Mouse (Mus musculus): ENCODE data around the gene Adipoq. TPM values are rescaled to one million over a fixed set of nuclear protein-coding genes. Genes with fewer than 3 reads are reported as not detected.

Gene Adipoq
- polyA plus RNA-seq, 1 experiment from 2014 or later: not detected

GRCm38 (mm10) chr16:23108943-23109342, 37.4 kb upstream of the Adipoq start:
- H3K9ac ChIP-seq: peak overlapping the region; percentile 100
- H3K4me2 ChIP-seq: peak overlapping the region; percentile 97
- peak overlapping the region; percentile 99 for H3K4me3 ChIP-seq (ENCODE audit: low read depth, low read length)
- peak overlapping the region; percentile 99 for H3K27ac ChIP-seq (ENCODE audit: low read depth)
- ATAC-seq (ENCODE audit: insufficient read depth) (no peak), DNase-seq (no peak)
- WGBS: 2% methylated on average over 5 of the region's 5 CpGs
- TF ChIP-seq CTCF (IDR thresholded peaks at IDR 0.05; ENCODE audit: low read depth): no peak
- peaks cover 5% of the 10 kb centered on the region; the same call in 1 of the 2 replicates for H3K4me1 ChIP-seq (ENCODE audit: insufficient read depth)
- no peaks in the 10 kb centered on the region for H3K9me3 ChIP-seq (ENCODE audit: low read depth, low read length)
- H3K27me3 ChIP-seq (ENCODE audit: insufficient read depth, low read length): no peaks in the 10 kb centered on the region
- peaks cover 54% of the 10 kb centered on the region for H3K36me3 ChIP-seq (ENCODE audit: insufficient read depth)

GRCm38 (mm10) chr16:23109350-23110280, 36.7 kb upstream of the Adipoq start:
- peaks cover 5% of the 10 kb centered on the region; the same call in 1 of the 2 replicates for H3K4me1 ChIP-seq (ENCODE audit: insufficient read depth)
- no peak for TF ChIP-seq CTCF (IDR thresholded peaks at IDR 0.05; ENCODE audit: low read depth)
- H3K9ac ChIP-seq: peak overlapping the region; percentile 100
- peak overlapping the region; percentile 99 for H3K4me3 ChIP-seq (ENCODE audit: low read depth, low read length)
- no peaks in the 10 kb centered on the region for H3K9me3 ChIP-seq (ENCODE audit: low read depth, low read length)
- ATAC-seq (ENCODE audit: insufficient read depth): no peak
- peak overlapping the region; percentile 99 for H3K27ac ChIP-seq (ENCODE audit: low read depth)
- H3K27me3 ChIP-seq (ENCODE audit: insufficient read depth, low read length): no peaks in the 10 kb centered on the region
- DNase-seq: no peak
- peaks cover 61% of the 10 kb centered on the region for H3K36me3 ChIP-seq (ENCODE audit: insufficient read depth)
- peak overlapping the region; percentile 97 for H3K4me2 ChIP-seq
- 41% methylated on average over 5 of the region's 5 CpGs for WGBS

- Histone ChIP-seq H3K9ac (no peak overlapping the region), H3K36me3 (ENCODE audit: insufficient read depth) (peaks cover 81% of the 10 kb centered on the region), H3K27me3 (ENCODE audit: insufficient read depth, low read length) (no peaks in the 10 kb centered on the region), H3K4me3 (ENCODE audit: low read depth, low read length) (no peak overlapping the region), H3K4me1 (ENCODE audit: insufficient read depth) (peaks cover 5% of the 10 kb centered on the region; the same call in 1 of the 2 replicates), H3K27ac (ENCODE audit: low read depth) (no peak overlapping the region), H3K4me2 (no peak overlapping the region; the same call in 1 of the 2 replicates), H3K9me3 (ENCODE audit: low read depth, low read length) (no peaks in the 10 kb centered on the region)
- 70% methylated on average over 12 of the region's 12 CpGs for WGBS
- TF ChIP-seq CTCF (IDR thresholded peaks at IDR 0.05; ENCODE audit: low read depth): no peak
- ATAC-seq (ENCODE audit: insufficient read depth): no peak
- DNase-seq: no peak
Measured at GRCm38 (mm10) chr16:23112348-23112747, 34.0 kb upstream of the Adipoq start.

- Histone ChIP-seq H3K4me1 (ENCODE audit: insufficient read depth) (peaks cover 5% of the 10 kb centered on the region; the same call in 1 of the 2 replicates), H3K9me3 (ENCODE audit: low read depth, low read length) (no peaks in the 10 kb centered on the region), H3K4me2 (peak overlapping the region; percentile 15; the same call in 1 of the 2 replicates), H3K9ac (no peak overlapping the region), H3K27ac (ENCODE audit: low read depth) (no peak overlapping the region), H3K4me3 (ENCODE audit: low read depth, low read length) (no peak overlapping the region), H3K27me3 (ENCODE audit: insufficient read depth, low read length) (no peaks in the 10 kb centered on the region), H3K36me3 (ENCODE audit: insufficient read depth) (peaks cover 83% of the 10 kb centered on the region)
- no peak for TF ChIP-seq CTCF (IDR thresholded peaks at IDR 0.05; ENCODE audit: low read depth)
- no peak for DNase-seq
- WGBS: 45% methylated on average over 9 of the region's 9 CpGs
- no peak for ATAC-seq (ENCODE audit: insufficient read depth)
Measured at GRCm38 (mm10) chr16:23112861-23113435, 33.4 kb upstream of the Adipoq start.

GRCm38 (mm10) chr16:23113903-23114302, 32.4 kb upstream of the Adipoq start:
- no peak for ATAC-seq (ENCODE audit: insufficient read depth)
- peaks cover 5% of the 10 kb centered on the region; the same call in 1 of the 2 replicates for H3K4me1 ChIP-seq (ENCODE audit: insufficient read depth)
- H3K36me3 ChIP-seq (ENCODE audit: insufficient read depth): peaks cover 79% of the 10 kb centered on the region

GRCm38 (mm10) chr16:23114339-23115171, 31.8 kb upstream of the Adipoq start:
- no peak overlapping the region for H3K4me3 ChIP-seq (ENCODE audit: low read depth, low read length)
- H3K4me2 ChIP-seq: no peak overlapping the region
- 53% methylated on average over 5 of the region's 5 CpGs for WGBS
- DNase-seq (peak; percentile 49), ATAC-seq (ENCODE audit: insufficient read depth) (peak; percentile 52; the same call in 1 of the 2 replicates)
- no peak overlapping the region for H3K27ac ChIP-seq (ENCODE audit: low read depth)
- H3K4me1 ChIP-seq (ENCODE audit: insufficient read depth): peaks cover under 1% of the 10 kb centered on the region; the same call in 1 of the 2 replicates
- no peak for TF ChIP-seq CTCF (IDR thresholded peaks at IDR 0.05; ENCODE audit: low read depth)
- no peaks in the 10 kb centered on the region for H3K9me3 ChIP-seq (ENCODE audit: low read depth, low read length)
- no peak overlapping the region for H3K9ac ChIP-seq
- H3K36me3 ChIP-seq (ENCODE audit: insufficient read depth): peaks cover 79% of the 10 kb centered on the region
- H3K27me3 ChIP-seq (ENCODE audit: insufficient read depth, low read length): no peaks in the 10 kb centered on the region

More at GRCm38 (mm10) chr16:23113903-23114302, 32.4 kb upstream of the Adipoq start:
- Histone ChIP-seq H3K27me3 (ENCODE audit: insufficient read depth, low read length) (no peaks in the 10 kb centered on the region), H3K4me2 (no peak overlapping the region), H3K4me3 (ENCODE audit: low read depth, low read length) (no peak overlapping the region), H3K9me3 (ENCODE audit: low read depth, low read length) (no peaks in the 10 kb centered on the region), H3K27ac (ENCODE audit: low read depth) (no peak overlapping the region), H3K9ac (no peak overlapping the region)
- no peak for DNase-seq
- TF ChIP-seq CTCF (IDR thresholded peaks at IDR 0.05; ENCODE audit: low read depth): no peak
